In genomic region chr2:13530639-13531038, GRCm38 (mm10) we compare ENCODE assay signal across 11 mouse cellular contexts.
"Had no signal": no experiment of that assay in that cellular context is flagged by ENCODE, and none has a peak within 500 bp of the region (broad histone marks: within the 10 kb centered on the region; RNA-seq: fewer than 3 reads in every experiment).

No protein-coding gene starts in this region.

- DNase-seq: left cerebral cortex, postnatal 4 days; liver; liver, embryonic 13.5 days; liver, postnatal 0 days; lung, adult 18-20 months; lung, adult 2 months; lung, embryonic 14.5 days; lung, postnatal 10 days; lung, postnatal 14 days; lung, postnatal 36 days; midbrain, embryonic 14.5 days had no signal
